Mouse (Mus musculus): Measurements from ENCODE around the gene Pdgfc.

- TF ChIP-seq EP300 (IDR thresholded peaks at IDR 0.05) (no peak), CTCF (IDR thresholded peaks at IDR 0.05) (no peak)
Observed at GRCm38 (mm10) chr3:81057719-81058118, 21.5 kb downstream of the Pdgfc start.

All from lung, postnatal 0 days (tissue).